Mouse (Mus musculus) kidney, adult 18-20 months (tissue): ENCODE data around the gene Hspb2.
A peak's percentile ranks its signal among the peaks of the same experiment; 100 is the strongest.

ENCODE experiments used
- DNase-seq: peaks from one replicate; pipeline ENCODE4 v3.0.0; 2021

Hspb2 gene

DNA sequence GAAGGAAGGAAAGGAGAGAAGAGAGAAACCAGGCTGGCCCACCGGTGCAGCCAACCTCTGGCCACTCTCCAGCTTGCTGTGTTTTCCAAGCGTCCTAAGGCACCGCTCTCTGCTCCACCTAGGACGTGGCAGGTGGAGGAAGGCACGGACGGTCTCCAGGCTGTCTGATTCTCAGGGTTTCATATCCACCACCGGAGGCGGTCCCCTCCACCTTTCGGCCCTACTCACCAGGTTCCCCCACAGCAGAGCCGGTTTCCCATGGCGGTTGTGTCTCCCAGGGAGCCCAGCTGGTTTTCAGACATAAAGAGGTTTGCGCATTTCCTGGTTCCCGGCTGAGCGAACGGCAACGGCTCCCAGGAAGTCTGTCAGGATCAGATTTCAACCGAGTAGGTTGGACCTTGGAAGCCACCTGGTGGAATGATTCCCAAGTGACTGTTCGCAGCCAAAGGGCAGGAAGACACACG is 5.9 kb downstream of the Hspb2 start, which contains the start of gene 2310030G06Rik:
Gene 2310030G06Rik, minus strand, starts transcription at position 323 of the 464 bp plus-strand sequence.
- DNase-seq: peak; percentile 82

DNA sequence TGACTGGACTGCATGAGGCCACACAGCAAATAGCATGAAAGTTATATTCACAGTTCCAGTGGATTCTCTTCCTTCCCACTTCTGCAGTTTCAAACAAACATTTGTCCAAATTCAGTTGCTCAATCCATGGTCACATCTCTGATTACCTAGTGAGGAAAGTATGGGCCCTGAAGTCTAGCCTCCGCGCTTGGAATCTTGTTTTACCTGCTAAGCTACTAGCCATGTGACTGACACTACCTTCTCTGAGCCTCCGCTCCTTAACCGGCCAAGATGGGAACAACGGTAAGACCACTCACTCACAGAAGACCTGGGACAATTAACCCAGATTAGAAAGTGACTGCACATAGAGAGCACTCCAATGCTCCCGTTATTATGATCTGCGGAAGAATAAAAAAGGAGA is 6.3 kb downstream of the Hspb2 start:
- no peak for DNase-seq

DNA sequence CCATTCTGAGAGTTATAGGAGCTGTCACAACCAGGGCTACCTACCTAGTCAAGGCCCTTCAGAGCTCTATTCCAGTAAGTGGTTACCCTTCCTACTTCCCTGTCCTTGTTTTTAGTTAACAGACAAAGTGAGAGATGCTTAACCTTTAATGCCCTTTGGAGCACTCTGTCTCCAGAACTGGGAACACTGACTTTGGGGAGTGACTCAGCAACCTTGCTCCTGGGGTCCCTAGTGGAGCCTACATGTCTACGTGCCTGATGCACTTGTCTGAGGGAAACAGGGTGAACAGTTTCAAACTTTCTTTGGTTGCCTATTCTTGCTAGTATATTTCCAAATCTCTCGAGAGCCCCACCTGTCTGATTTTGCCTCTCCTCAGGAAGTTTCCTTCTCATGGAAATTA is 9.4 kb downstream of the Hspb2 start:
- DNase-seq: no peak

DNA sequence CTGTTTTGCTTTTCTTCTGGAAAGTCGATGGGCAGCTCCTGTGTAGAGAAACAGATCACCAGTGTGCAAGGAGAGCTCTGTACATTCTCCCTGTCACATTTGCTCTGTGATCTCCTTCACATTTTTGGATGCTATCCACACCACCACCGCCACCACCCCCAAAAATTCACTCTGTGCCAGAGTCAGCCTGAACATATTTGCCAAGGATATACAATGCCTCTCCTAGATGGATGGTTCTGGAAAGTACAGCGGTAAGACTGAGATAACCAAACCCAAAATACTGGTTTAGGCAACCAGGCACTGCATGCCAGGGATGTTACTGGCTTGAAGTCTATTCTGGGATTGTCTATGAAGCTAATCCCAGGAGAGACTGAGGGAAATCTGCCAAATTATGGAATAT is 9.9 kb downstream of the Hspb2 start:
- no peak for DNase-seq

DNA sequence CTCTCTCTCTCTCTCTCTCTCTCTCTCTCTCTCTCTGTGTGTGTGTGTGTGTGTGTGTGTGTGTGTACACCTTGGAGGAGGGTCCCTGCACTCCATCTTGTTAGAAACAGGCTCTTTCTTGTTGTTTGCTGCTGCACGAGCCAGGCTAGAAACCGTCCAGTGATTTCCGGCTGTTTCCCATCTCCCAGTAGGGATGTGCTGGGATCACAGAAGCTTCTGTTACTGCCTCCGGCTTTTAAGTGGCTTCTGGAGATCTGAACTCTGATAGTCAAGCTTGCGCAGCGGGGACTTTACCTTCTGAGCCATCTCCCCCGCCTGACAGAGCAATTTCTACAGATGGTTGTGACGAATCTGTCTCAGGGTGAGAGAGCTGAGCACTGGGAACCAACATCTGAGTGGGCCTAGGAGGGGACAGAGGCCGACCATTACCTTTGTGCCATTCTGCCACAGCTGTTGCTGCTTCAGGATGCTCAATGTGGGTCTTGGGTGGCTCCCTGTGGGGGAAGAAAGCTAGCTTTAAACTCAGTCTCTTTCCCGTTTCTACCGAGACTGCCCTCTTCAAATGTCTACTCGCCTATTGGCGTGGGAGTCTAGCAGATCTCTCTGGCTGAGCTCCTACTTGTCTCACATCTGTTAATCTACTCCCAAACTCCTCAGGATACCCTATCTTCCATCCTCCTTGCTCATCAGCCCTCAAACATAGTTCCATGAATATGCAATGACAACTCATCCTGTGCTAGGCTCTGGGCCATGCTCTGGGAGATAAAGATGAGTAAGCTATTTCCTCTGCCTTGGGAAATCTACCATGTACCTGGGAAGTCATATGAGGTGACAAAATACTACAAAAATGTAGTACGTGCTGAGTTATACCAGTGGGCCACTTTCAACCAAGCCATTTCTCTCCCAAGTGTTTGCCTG is 11.0 kb downstream of the Hspb2 start:
- no peak for DNase-seq

DNA sequence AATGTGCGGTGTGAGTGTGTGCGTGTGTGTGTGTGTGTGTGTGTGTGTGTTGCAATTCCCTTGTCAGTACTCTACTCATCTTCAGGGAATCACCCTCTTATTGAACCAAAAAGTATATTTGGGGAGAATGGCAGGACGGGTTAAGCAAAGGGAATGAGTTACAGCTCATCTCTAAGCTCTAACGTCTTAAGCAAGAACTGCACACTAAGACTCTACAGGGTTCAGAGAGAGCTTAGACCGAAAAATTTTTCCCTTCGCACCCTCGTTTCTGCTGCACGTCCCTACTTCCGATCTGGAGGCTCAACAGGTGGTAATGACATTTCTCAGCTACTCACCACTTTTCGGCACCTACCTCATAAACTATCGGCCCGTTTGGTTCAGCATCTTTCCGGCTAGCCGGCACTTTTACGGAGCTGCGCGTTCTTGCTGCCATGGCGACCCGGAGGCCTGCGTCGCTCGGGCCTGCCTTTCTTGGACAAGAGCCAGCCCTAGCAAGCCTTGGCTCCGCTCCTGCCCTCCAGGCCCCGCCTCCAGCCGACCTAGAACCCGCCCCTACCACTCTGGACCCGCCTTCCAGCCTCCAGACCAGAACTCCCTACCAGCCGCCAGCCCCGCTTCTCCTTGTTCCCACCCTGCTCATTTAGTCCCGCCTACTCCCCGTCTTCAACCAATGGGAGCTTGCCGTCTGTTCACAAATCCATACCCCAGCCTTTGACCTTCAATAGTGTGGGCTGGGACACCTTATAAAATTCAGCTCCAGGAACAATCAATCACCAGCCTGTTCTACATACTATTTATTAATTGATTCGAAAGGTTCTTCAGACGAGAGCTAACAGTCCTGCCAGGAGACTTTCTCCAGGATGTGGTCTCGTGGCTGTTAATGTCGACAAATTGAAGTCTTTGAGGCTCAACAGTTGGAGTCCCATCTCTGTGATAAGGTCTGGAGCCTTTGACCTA is 13.0 kb downstream of the Hspb2 start, which contains the start of gene Dixdc1:
Gene Dixdc1, minus strand, starts transcription at position 604 of the 957 bp plus-strand sequence.
- peak; percentile 98 for DNase-seq

DNA sequence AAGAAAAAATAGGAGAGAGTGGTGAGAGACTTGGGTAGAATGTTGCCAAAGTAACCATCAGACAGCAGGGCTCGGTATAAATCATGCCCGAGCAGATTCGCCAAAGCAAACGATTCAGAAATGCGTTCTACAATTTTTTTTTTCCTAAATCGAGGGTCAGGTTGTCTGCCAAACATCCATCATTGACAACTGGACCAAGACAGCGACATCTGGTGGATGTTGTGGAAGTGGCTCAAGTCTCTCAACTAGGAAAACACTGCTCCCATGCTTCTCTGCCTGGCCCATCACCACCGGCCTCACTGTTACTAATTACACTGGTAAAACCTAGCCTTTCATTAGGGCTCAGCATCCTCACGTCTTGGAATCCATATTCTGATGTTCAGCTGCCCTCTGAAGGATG is 17.2 kb downstream of the Hspb2 start:
- DNase-seq: peak; percentile 63

DNA sequence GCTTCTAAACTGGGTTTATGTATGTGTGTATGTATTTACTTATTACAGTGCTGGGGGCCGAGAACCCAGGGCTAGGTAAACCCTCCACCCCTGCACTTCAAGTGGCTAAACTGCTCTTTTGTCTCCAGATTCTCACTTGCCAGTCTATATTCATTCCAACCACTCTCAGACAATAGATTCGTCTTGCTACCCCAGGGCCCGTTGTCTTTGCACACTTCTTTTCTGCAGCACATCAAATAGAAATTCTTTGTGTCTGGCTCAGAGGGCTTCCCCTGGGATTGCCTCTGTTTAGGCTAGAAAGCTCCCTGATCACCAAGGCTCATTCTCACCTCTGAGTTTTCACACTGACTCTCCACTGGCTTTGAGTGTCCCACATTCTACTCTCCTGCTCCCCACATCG is 19.6 kb downstream of the Hspb2 start:
- no peak for DNase-seq

DNA sequence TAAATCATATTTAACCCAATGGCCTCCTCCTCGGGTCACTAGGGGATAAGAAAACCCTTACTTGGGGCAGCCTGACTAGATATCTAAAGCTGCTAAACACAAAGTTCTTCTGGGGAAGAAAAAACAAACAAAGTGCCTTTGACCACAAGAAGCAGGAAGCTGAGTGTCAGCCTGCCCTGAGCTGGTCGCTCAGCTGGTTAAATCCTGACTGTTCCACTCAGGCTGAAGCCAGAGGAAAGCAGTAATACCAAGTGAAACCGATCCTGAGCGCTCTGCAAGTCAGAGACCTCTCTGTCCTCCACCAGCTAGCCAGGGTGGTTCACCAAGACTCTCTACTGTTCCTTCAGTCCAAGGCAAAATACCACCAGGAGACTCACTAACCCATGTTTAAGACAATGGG is 22.6 kb downstream of the Hspb2 start:
- DNase-seq: no peak

DNA sequence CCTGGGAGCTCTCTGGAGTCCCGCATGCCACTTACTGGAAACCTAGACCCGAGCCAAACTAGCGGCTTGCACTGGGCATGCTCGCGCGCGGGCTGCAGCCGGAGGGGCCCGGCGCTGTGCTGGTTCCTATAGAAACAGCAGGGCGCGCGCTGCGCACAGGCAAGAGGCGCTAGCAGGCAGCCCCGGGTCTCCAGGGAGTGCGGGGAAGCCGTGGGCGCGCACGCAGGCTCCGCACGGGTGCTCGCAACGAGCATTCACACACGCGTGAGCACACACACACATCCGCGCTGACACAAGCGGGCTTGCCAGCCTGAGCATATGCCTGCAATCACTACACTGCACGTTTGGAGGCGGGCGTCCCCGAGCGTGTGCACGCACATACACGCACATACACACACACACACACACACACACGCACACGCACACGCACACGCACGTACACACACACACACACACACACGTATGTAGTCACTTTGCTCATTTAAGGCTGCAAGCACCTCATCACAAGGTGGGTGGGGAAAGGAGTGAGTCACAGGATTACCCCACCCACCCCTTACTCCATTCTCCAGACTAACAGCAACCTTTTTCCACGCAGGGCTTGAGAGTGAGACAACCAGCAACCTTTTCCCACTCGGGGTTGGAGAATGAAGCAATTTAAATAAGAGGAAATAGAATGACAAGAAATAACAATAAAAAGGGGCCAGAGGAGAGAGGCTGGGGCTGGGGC is 24.1 kb downstream of the Hspb2 start:
- peak; percentile 59 for DNase-seq

DNA sequence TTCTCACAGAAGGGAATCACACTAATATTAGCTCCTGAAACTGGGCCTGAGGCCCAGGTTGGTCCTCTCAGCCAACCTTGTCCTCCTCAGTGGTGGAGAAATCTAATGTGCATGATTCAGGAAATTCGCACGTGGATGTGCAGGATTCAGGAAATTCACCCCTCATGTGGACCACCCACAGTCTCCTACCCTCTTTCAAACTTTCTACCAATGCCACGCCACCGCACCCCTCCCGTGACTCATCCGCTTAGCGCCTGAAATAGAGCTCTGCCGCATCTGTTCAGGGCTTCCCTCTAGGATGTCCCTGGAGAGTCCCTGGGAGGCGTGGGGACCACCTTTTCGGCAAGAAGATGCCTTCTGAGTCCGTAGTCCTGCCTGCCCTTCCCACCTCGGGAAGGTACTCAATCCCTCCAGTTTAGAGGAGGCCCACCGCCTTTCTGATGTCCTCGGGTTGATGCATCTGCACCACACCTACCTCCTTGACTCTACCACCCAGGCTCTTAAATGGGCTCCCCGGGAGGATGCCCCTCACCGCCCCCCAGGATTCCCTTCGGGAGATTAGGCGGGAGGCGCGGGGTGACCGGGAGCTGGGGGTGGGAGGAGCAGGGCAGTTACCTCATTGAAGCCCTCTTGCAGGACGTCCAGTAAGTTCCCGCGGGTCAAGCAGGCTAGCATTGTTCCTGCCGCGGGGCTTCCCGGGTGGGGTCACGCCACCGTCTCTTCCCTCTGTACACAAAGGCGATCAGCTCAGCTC is 24.8 kb downstream of the Hspb2 start:
- no peak for DNase-seq

DNA sequence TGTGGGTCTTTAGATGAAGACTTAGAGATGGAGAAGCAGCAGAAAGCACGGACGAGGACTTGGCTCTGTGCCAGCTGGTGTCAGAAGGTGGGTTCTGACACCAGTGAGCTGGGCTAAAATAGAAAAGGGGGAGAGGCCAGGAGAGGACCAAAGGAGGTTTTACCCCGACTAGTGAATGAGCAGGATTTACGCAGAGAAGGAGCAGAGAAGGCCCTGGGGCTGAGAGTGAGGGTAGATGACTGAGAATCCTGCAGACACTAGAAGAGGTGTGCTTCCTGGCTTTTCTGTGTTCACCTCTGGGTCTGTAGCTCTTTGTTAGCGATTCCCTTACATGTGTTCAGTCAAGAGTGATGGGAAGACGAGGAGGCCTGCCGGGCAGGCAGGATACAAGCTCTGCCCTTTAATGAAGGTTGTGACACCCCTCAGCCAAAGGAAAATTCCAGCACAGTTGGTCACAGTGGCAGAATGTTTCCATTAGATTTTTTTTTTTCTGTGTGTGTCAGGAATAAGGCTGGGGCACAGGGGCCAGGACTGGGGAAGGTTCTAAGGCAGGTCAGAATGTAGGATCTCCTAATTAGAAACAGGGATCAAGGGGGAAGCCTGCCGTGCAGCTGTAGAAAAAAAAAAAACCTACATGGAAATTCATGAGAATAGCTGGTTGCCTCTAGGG is 26.1 kb downstream of the Hspb2 start:
- DNase-seq: no peak

DNA sequence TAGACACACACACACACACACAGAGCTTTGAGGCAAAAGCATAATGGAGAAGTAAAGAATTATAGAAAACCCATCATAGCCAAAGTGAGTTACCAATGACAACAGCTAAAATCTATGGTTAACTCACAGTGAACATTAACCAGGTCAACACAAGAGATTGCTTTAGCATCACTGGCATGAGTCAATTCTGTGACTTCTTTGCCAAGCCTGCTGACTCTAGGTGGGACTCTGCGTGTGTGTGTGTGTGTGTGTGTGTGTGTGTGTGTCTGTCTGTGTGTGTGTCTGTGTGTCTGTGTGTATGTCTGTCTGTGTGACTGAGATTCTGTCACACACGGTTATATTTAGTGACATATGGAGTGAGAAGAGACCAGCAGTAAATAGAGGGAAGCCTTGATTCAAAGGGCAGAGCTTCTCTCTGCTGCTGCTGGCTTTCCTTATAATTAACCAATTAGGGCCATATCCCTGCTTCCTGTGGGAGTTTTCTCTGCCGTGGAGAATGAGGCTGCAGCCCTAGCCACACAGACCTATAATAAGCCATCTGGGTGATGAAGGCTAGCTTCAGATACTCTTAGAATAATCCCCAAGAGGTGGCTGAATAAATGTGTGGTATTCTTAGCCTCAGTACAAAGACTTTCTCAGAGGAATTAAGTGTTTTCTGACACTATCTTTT is 27.4 kb downstream of the Hspb2 start:
- DNase-seq: no peak

DNA sequence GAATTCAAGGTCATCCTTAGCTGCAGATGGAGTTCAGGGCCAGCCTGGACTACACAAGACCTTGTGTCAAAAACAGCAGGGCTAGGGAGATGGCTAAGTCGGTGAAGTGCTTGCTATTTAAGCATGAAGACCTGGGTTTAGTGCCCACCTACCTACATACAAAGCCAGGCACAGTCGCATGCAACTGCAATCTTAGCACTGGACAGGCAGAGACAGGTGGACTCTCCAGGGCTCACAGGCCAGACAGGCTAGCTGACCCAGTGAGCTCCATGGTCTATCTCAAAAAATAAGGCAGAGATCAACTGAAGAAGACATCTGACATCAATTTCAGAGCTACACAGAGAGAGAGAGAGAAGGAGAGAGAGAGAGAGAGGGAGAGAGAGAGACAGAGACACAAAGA is 28.0 kb downstream of the Hspb2 start:
- DNase-seq: no peak

DNA sequence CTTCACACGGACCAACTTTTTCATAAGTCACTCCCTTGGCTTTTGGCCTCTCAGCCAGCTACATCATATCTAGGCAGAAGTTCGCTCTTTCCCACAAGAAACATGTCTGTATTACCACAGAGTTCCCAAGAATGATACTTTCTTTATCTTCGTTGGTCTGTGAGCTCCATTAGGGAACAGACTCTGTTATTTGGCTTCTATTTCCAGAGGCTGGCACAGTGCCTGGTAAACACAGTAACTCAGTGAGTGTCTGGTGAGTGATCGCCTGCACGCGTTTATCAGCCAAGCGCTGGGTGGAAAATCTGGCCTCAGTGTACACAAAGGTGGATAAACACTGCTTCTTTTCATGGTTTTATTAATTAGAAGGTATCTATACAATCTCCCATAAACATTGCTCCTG is 28.7 kb downstream of the Hspb2 start:
- DNase-seq: peak; percentile 54

DNA sequence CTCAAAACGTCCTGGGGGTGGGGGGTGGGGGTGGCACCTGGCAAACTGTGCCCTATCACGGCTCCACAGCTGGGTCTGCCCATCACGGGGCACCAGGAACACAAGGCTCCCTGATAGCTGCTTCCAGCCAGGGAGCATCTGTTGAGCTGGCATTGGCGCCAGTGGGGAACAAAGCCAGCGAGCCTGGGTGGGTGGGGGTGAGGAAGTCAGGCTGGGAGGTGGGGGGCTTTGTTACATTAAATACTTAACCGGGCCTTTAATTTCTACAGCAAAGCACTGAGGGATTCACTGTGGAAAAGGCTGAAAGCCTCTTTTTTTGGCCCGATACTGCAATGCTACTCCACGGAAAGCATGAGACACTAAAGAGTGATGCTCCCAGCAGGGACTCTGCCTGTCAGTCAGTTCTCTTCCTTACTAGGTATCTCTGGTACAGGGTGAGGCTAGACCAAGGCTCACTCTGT is 29.7 kb downstream of the Hspb2 start:
- no peak for DNase-seq

DNA sequence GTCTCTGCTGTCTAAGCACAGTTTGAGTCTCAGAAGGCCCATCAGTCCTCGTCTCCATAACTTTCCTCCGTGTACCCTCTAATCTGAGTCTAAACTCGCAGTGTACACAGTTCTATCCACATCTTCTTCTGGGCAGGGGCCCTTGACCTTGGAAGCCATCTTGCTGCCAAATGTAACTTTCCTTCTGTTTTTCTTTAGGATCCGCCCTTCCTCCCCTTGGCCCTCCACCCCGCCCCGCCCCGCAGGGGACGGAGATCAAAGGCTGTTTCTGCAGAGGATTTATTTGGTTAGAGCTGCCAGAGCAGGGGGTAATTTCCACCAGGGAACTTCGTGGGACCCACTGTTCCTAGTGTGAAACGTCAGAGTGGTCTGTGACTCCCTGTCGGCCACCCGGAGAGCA is 31.1 kb downstream of the Hspb2 start:
- no peak for DNase-seq

DNA sequence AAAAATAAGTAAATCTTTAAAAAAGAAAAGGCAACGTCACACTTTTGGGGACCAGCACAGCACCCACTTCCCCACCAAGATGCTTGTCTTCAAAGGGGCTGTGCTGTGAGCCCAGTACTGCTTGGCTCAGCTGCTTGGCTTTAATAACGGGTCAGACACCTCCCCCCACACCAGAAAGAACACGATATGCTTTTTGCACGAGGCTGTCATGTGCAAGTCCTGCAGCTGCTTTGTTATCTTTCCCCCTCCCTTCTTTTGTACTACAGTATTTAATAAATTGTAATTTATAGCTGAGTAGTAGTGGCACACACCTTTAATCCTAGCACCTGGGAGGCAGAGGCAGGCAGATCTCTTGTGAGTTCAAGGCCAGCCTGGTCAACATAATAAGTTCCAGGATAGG is 33.3 kb downstream of the Hspb2 start:
- no peak for DNase-seq

DNA sequence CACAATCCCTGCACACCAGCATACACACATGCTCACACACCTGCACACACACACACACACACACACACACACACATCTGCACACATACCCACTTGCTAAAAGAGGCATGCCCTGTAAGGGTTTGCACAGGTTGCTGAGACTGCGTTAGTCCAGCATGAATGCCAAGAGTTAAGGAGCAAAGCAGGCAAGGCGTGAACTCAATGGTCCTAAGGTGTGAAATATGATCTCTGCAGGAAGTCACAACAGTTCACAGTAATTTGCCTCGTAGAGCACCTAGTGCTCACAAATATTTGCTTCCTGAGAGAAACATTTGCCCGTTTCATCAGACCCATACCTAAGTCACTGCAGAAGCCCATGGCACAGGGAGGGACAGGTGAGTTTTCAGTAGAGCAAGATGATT is 38.0 kb downstream of the Hspb2 start:
- DNase-seq: no peak

DNA sequence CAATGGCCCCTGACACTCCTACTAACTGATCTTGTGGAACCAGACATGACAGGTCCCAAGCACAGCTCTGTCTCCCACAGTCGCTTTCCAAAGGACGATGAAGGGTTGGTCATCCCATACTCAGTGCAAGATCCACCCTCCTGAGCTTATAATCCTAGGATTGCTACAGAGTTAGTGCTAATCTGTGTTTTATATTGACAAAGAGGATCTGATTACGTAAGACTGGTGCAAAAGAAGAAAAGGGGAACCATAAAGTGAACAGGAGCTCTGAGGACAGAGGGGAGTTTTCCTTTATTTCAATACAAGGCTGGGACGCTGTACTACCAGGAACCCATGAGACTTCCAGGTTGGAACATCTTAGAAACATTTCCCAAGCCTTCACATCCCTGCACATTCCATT is 40.8 kb downstream of the Hspb2 start:
- DNase-seq: no peak

DNA sequence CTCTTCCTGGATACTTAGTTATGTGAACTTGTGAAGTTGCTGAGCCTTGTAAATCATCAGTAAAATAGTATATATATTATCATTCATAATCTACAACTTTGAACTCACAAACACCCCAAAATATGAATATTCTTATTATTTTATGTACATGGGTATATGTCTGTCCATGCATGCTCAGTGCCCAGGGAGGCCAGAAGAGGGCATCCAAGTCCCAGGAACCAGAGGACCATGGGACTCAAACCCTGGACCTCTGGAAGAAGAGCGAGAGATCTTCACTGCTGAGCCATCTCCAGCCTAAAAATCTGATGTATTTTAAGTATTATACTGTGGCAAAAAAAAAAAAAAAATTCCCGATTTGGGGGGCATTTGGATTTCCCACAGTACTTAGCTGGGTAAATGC is 43.0 kb downstream of the Hspb2 start:
- DNase-seq: peak; percentile 41
